Mouse (Mus musculus) kidney, postnatal 0 days (tissue): ENCODE data around the gene Eef2k. TPM values are rescaled to one million over a fixed set of nuclear protein-coding genes. Genes with fewer than 3 reads are reported as not detected.

ENCODE experiments used
- ATAC-seq: fragments of 200-750 bp; cut with Nextera tagmentation; replicated peaks from 2 replicates; pipeline ENCODE4 v1.8.0; 2017; ENCODE audit warnings: low read depth, moderate number of reproducible peaks, moderate TSS enrichment, moderate library complexity; ENCODE audit not compliant: low FRiP score
- DNase-seq: peaks from one replicate; pipeline ENCODE4 v3.0.0-alpha.2; 2016; ENCODE audit warnings: low spot score
- H3K27ac ChIP-seq: fragments of 300-500 bp; sonication (generic); 2 replicates; pipeline ENCODE4 v1.5.1; 2014; ENCODE audit warnings: mild to moderate bottlenecking
- H3K27me3 ChIP-seq: fragments of 300-500 bp; sonication (generic); 2 replicates; pipeline ENCODE4 v1.6.1; 2014; ENCODE audit warnings: low read length, mixed read lengths; ENCODE audit not compliant: insufficient read depth
- H3K36me3 ChIP-seq: fragments of 300-500 bp; sonication (generic); 2 replicates; pipeline ENCODE4 v1.6.1; 2014; ENCODE audit warnings: low read length, mixed read lengths; ENCODE audit not compliant: insufficient read depth
- H3K4me1 ChIP-seq: fragments of 300-500 bp; sonication (generic); replicated peaks from 2 replicates; pipeline ENCODE4 v1.6.1; 2014; ENCODE audit warnings: antibody characterized with exemption, low read length, mixed read lengths; ENCODE audit not compliant: insufficient read depth
- H3K4me2 ChIP-seq: fragments of 300-500 bp; sonication (generic); 2 replicates; pipeline ENCODE4 v1.6.1; 2014; ENCODE audit warnings: mild to moderate bottlenecking, low read length, moderate library complexity, mixed read lengths
- H3K4me3 ChIP-seq: fragments of 300-500 bp; sonication (generic); replicated peaks from 2 replicates; pipeline ENCODE4 v1.5.1; 2014; ENCODE audit warnings: low read depth, low read length
- H3K9ac ChIP-seq: fragments of 300-500 bp; sonication (generic); 2 replicates; pipeline ENCODE4 v1.6.1; 2014; ENCODE audit warnings: low read depth, low read length
- H3K9me3 ChIP-seq: fragments of 300-500 bp; sonication (generic); replicated peaks from 2 replicates; pipeline ENCODE4 v1.6.1; 2016; ENCODE audit warnings: low read length, inconsistent platforms, mixed read lengths
- CTCF ChIP-seq: IDR thresholded peaks from 2 replicates; pipeline ENCODE4 v1.5.1; 2016; ENCODE audit warnings: antibody characterized with exemption, low read depth, mild to moderate bottlenecking, moderate library complexity
- WGBS: fragments of 180-500 bp; shearing (Covaris S2); extraction: QIAGEN DNeasy Blood & Tissue Kit; methylation state at CpG from one replicate; pipeline ENCODE4 v1.1.7; 2014; 5-methylcytosine and 5-hydroxymethylcytosine counted together
- polyA plus RNA-seq: library from polyadenylated mRNA; unstranded; fragments of >200 nt; fragmentation: Nextera tagmentation; extraction: Ambion mirVana; gene quantifications from 2 replicates; pipeline ENCODE4 v1.2.1, GENCODE M21; 2015

Eef2k gene
- polyA plus RNA-seq, 1 experiment from 2014 or later = 13.8 TPM

DNA sequence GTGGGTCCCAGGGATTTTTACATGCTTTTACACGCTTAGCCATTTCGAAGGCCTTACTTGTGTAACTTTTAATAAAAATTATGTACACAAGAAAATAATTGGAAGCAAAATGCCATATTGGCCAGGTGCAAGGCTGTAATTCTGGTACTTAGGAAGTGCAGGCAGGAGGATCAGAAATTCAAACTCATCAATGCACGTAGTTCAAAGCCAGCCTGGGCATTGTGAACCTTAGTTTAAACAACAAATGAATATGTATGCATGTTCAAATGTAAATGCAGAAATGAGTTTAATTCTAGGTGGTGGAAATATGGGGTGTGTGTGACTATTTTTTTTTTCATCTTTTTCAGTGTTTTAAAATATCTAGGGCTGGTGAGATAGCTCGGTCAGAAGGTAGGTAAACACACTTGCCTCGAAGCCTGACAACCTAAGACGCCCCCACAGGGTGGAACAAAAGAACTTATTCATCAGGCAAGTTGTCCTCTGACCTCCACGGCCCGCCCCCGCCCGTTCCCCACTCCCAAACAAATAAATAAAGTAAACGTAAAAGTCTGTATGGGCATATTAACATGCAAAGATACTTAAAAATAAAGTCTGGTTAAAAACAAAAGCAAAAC is 73.7 kb downstream of the Eef2k start:
- no peaks in the 10 kb centered on the region for H3K4me1 ChIP-seq
- H3K36me3 ChIP-seq = no peaks in the 10 kb centered on the region
- H3K9me3 ChIP-seq = no peaks in the 10 kb centered on the region
- no peak overlapping the region for H3K27ac ChIP-seq
- H3K27me3 ChIP-seq = no peaks in the 10 kb centered on the region
- no peak overlapping the region for H3K4me3 ChIP-seq
- H3K4me2 ChIP-seq = no peak overlapping the region
- no peak overlapping the region for H3K9ac ChIP-seq
- ATAC-seq (no peak), DNase-seq (no peak)
- 36% methylated on average over 11 of the region's 11 CpGs for WGBS
- no peak for TF ChIP-seq CTCF

- Histone ChIP-seq H3K9ac (no peak overlapping the region), H3K4me3 (peak overlapping the region; percentile 88), H3K9me3 (no peaks in the 10 kb centered on the region), H3K27me3 (no peaks in the 10 kb centered on the region), H3K4me1 (no peaks in the 10 kb centered on the region), H3K27ac (no peak overlapping the region), H3K36me3 (no peaks in the 10 kb centered on the region), H3K4me2 (peak overlapping the region; percentile 39)
- TF ChIP-seq CTCF = no peak
- ATAC-seq = no peak; the same call in 1 of the 2 replicates
- WGBS = 7% methylated on average over 12 of the region's 12 CpGs
- no peak for DNase-seq
Measured at GRCm38 (mm10) chr7:120917279-120917591, 74.6 kb downstream of the Eef2k start.

GRCm38 (mm10) chr7:120917592-120918461 is 75.2 kb downstream of the Eef2k start, which contains the start of gene Polr3e:
TSS of gene Polr3e (plus strand) at chr7:120917744.
- DNase-seq (peak; percentile 97), ATAC-seq (peak; percentile 94)
- Histone ChIP-seq H3K4me2 (peak within 1 kb of the TSS; percentile 87), H3K36me3 (no peaks in the 10 kb centered on the region), H3K9me3 (no peaks in the 10 kb centered on the region), H3K27me3 (no peaks in the 10 kb centered on the region), H3K9ac (peak within 1 kb of the TSS; percentile 91), H3K4me3 (peak within 1 kb of the TSS; percentile 88), H3K4me1 (no peaks in the 10 kb centered on the region), H3K27ac (peak within 1 kb of the TSS; percentile 89)
- WGBS = under 1% methylated on average over 86 of the region's 102 CpGs
- TF ChIP-seq CTCF = peak; percentile 94

GRCm38 (mm10) chr7:120918526-120918962 is 75.9 kb downstream of the Eef2k start:
- H3K9me3 ChIP-seq = no peaks in the 10 kb centered on the region
- H3K36me3 ChIP-seq = no peaks in the 10 kb centered on the region
- peak overlapping the region; percentile 88 for H3K4me3 ChIP-seq
- H3K4me1 ChIP-seq = no peaks in the 10 kb centered on the region
- H3K4me2 ChIP-seq = peak overlapping the region; percentile 87
- H3K27ac ChIP-seq = peak overlapping the region; percentile 89; the same call in 1 of the 2 replicates
- DNase-seq (peak; percentile 77), ATAC-seq (peak; percentile 19; the same call in 1 of the 2 replicates)
- no peak for TF ChIP-seq CTCF
- peak overlapping the region; percentile 91 for H3K9ac ChIP-seq
- WGBS = 5% methylated on average over 10 of the region's 10 CpGs
- H3K27me3 ChIP-seq = no peaks in the 10 kb centered on the region

- Histone ChIP-seq H3K4me2 (no peak overlapping the region), H3K4me3 (no peak overlapping the region), H3K27ac (no peak overlapping the region), H3K9me3 (no peaks in the 10 kb centered on the region), H3K4me1 (no peaks in the 10 kb centered on the region), H3K9ac (no peak overlapping the region), H3K36me3 (peaks cover 67% of the 10 kb centered on the region), H3K27me3 (no peaks in the 10 kb centered on the region)
- TF ChIP-seq CTCF = no peak
- DNase-seq (no peak), ATAC-seq (no peak)
- WGBS = 86% methylated on average over 7 of the region's 7 CpGs
Measured at GRCm38 (mm10) chr7:120933110-120933509, 90.5 kb downstream of the Eef2k start.

DNA sequence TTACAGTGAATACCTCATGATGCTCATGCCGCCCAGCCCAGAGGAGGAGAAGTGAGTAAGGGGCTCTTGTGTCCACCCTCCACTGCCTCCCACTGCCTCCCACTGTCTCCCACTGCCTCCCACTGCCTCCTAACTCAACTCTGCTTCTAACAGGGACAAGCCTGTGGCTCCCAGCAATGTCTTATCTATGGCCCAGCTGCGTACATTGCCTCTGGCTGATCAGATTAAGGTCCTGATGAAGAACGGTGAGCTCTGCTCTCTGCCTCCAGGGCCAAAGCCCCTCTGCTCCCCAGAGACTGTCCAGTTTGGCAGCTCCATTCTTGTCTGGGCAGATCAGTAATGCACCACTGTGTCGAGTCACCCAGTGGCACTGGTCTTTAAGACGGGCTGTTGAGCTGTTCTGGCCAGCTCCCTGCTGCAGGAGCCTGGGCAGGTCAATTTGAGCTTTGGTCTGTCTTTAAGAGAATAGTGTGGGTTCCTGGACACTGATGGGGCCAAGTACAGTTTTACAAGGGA is 91.1 kb downstream of the Eef2k start:
- DNase-seq (no peak), ATAC-seq (no peak)
- TF ChIP-seq CTCF = no peak
- Histone ChIP-seq H3K9ac (no peak overlapping the region), H3K36me3 (peaks cover 67% of the 10 kb centered on the region), H3K27ac (no peak overlapping the region), H3K9me3 (no peaks in the 10 kb centered on the region), H3K4me3 (no peak overlapping the region), H3K27me3 (no peaks in the 10 kb centered on the region), H3K4me2 (no peak overlapping the region), H3K4me1 (no peaks in the 10 kb centered on the region)
- WGBS = 85% methylated on average over 4 of the region's 5 CpGs
